ENCODE assay signal across 8 mouse cellular contexts in the genomic region with DNA sequence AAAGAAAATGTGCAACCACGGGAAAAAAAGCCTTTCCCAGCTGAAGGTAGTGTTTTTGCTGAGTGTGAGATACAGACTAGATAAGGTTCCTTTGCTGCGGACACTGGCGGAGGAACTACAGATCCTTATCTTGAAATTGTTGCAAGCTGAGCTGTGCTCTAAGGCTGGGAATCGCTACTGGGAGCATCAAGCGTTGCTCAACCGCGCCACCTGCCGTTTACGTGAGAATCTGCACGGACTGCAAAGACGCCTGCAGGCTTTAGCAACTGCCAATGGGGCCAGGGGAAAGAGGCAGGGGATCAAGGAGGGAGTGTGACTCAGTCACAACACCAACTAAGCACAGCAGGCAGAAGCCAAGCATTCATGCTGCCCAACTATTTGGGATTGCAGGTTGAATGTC.
A peak's percentile ranks its signal among the peaks of the same experiment; 100 is the strongest.
DNase-seq lines count a peak whose midpoint lies in the region; ATAC-seq lines count a peak whose summit lies in the region.

No protein-coding gene starts in this region.

- 0% methylated on average over 11 of the region's 11 CpGs for WGBS in embryonic facial prominence, embryonic 13.5 days
- under 1% methylated on average over 11 of the region's 11 CpGs for WGBS in heart, embryonic 11.5 days (ENCODE audit: insufficient replicate concordance)
- WGBS in kidney, embryonic 14.5 days: under 1% methylated on average over 11 of the region's 11 CpGs
- WGBS in liver, embryonic 11.5 days: 0% methylated on average over 11 of the region's 11 CpGs
- under 1% methylated on average over 11 of the region's 11 CpGs for WGBS in stomach, embryonic 14.5 days

- no peaks in the 10 kb centered on the region for H3K36me3 ChIP-seq in embryonic facial prominence, embryonic 13.5 days
- H3K36me3 ChIP-seq in heart, embryonic 11.5 days (ENCODE audit: control insufficient read depth, insufficient read depth, low read length): no peaks in the 10 kb centered on the region
- no peaks in the 10 kb centered on the region for H3K36me3 ChIP-seq in kidney, embryonic 14.5 days (ENCODE audit: control insufficient read depth, insufficient read depth, low read length)
- no peaks in the 10 kb centered on the region for H3K36me3 ChIP-seq in liver, embryonic 11.5 days (ENCODE audit: control insufficient read depth, insufficient read depth, low read length)
- H3K36me3 ChIP-seq in stomach, embryonic 14.5 days (ENCODE audit: control insufficient read depth, insufficient read depth, low read length): no peaks in the 10 kb centered on the region

- peak; percentile 82 for DNase-seq in 416B (ENCODE audit: low read depth)
- peak; percentile 87 for DNase-seq in adrenal gland, postnatal 25 days
- DNase-seq in liver, embryonic 11.5 days (ENCODE audit: low spot score): peak; percentile 71
- peak; percentile 89 for DNase-seq in neural tube, embryonic 10.5 days (ENCODE audit: extremely low spot score, low spot score)

- no peak for ATAC-seq in embryonic facial prominence, embryonic 13.5 days (ENCODE audit: insufficient number of reproducible peaks, insufficient read depth, low FRiP score, low TSS enrichment, low read depth)
- no peak for ATAC-seq in heart, embryonic 11.5 days (replicated peaks; ENCODE audit: insufficient number of reproducible peaks, low FRiP score, low TSS enrichment)
- peak; percentile 75 for ATAC-seq in kidney, embryonic 14.5 days (ENCODE audit: low FRiP score, low TSS enrichment)
- no peak; the same call in 1 of the 2 replicates for ATAC-seq in liver, embryonic 11.5 days (replicated peaks; ENCODE audit: low FRiP score)
- peak; percentile 56; the same call in 1 of the 2 replicates for ATAC-seq in stomach, embryonic 14.5 days (ENCODE audit: insufficient number of reproducible peaks, insufficient read depth, low FRiP score, low read depth)

- peak overlapping the region; percentile 37 for H3K4me2 ChIP-seq in embryonic facial prominence, embryonic 13.5 days
- peak overlapping the region; percentile 49 for H3K4me2 ChIP-seq in heart, embryonic 11.5 days
- no peak overlapping the region; the same call in 1 of the 2 replicates for H3K4me2 ChIP-seq in kidney, embryonic 14.5 days (replicated peaks; ENCODE audit: low read depth, low read length)
- peak overlapping the region; percentile 35; the same call in 1 of the 2 replicates for H3K4me2 ChIP-seq in liver, embryonic 11.5 days
- peak overlapping the region; percentile 22; the same call in 1 of the 2 replicates for H3K4me2 ChIP-seq in stomach, embryonic 14.5 days (replicated peaks; ENCODE audit: low read depth, low read length)

- H3K4me1 ChIP-seq in embryonic facial prominence, embryonic 13.5 days: peaks cover 11% of the 10 kb centered on the region; the same call in 1 of the 2 replicates
- H3K4me1 ChIP-seq in heart, embryonic 11.5 days (ENCODE audit: control insufficient read depth, insufficient read depth, low read length): peaks cover 7% of the 10 kb centered on the region; the same call in 1 of the 2 replicates
- H3K4me1 ChIP-seq in kidney, embryonic 14.5 days (ENCODE audit: control insufficient read depth, insufficient read depth, low read length): no peaks in the 10 kb centered on the region
- 0 out of 2 replicates have a peak, but pooled peaks cover under 1% of the 10 kb centered on the region for H3K4me1 ChIP-seq in liver, embryonic 11.5 days (replicated peaks; ENCODE audit: control insufficient read depth, insufficient read depth, low read length)
- H3K4me1 ChIP-seq in stomach, embryonic 14.5 days (ENCODE audit: control insufficient read depth, insufficient read depth, low read length): peaks cover under 1% of the 10 kb centered on the region; the same call in 1 of the 2 replicates

- H3K4me3 ChIP-seq in embryonic facial prominence, embryonic 13.5 days: no peak overlapping the region
- no peak overlapping the region for H3K4me3 ChIP-seq in heart, embryonic 11.5 days (ENCODE audit: low read depth, low read length)
- H3K4me3 ChIP-seq in kidney, embryonic 14.5 days (ENCODE audit: low read length): peak overlapping the region; percentile 6; the same call in 1 of the 2 replicates
- H3K4me3 ChIP-seq in liver, embryonic 11.5 days (ENCODE audit: low read depth, low read length): no peak overlapping the region
- H3K4me3 ChIP-seq in stomach, embryonic 14.5 days (ENCODE audit: low read depth, low read length): no peak overlapping the region

- H3K27me3 ChIP-seq in embryonic facial prominence, embryonic 13.5 days: peaks cover 8% of the 10 kb centered on the region; the same call in 1 of the 2 replicates
- H3K27me3 ChIP-seq in heart, embryonic 11.5 days (ENCODE audit: control insufficient read depth, insufficient read depth, low read length): no peaks in the 10 kb centered on the region
- H3K27me3 ChIP-seq in kidney, embryonic 14.5 days (ENCODE audit: control insufficient read depth, insufficient read depth, low read length): no peaks in the 10 kb centered on the region; the same call in 1 of the 2 replicates
- no peaks in the 10 kb centered on the region for H3K27me3 ChIP-seq in liver, embryonic 11.5 days (replicated peaks; ENCODE audit: control insufficient read depth, insufficient read depth, low read length)
- no peaks in the 10 kb centered on the region for H3K27me3 ChIP-seq in stomach, embryonic 14.5 days (ENCODE audit: control insufficient read depth, insufficient read depth, low read length)

- H3K27ac ChIP-seq in embryonic facial prominence, embryonic 13.5 days: no peak overlapping the region
- H3K27ac ChIP-seq in heart, embryonic 11.5 days (ENCODE audit: low read depth, low read length): no peak overlapping the region
- no peak overlapping the region for H3K27ac ChIP-seq in kidney, embryonic 14.5 days (ENCODE audit: low read depth, low read length)
- H3K27ac ChIP-seq in liver, embryonic 11.5 days (ENCODE audit: low read depth, low read length): no peak overlapping the region
- H3K27ac ChIP-seq in stomach, embryonic 14.5 days (ENCODE audit: low read length): no peak overlapping the region

- no peaks in the 10 kb centered on the region for H3K9me3 ChIP-seq in embryonic facial prominence, embryonic 13.5 days
- H3K9me3 ChIP-seq in heart, embryonic 11.5 days (replicated peaks; ENCODE audit: control insufficient read depth, low read length): no peaks in the 10 kb centered on the region
- no peaks in the 10 kb centered on the region for H3K9me3 ChIP-seq in kidney, embryonic 14.5 days (ENCODE audit: control insufficient read depth, low read length)
- no peaks in the 10 kb centered on the region for H3K9me3 ChIP-seq in liver, embryonic 11.5 days (ENCODE audit: control insufficient read depth, low read length)
- H3K9me3 ChIP-seq in stomach, embryonic 14.5 days (ENCODE audit: control insufficient read depth, low read depth, low read length): no peaks in the 10 kb centered on the region

- H3K9ac ChIP-seq in embryonic facial prominence, embryonic 13.5 days: no peak overlapping the region
- no peak overlapping the region for H3K9ac ChIP-seq in heart, embryonic 11.5 days (ENCODE audit: low read depth, low read length)
- H3K9ac ChIP-seq in kidney, embryonic 14.5 days (ENCODE audit: low read depth, low read length): no peak overlapping the region
- H3K9ac ChIP-seq in liver, embryonic 11.5 days (ENCODE audit: low read depth, low read length): no peak overlapping the region
- H3K9ac ChIP-seq in stomach, embryonic 14.5 days (replicated peaks; ENCODE audit: low read depth, low read length): no peak overlapping the region

Comparison
In these comparisons a context has a peak if more than half of its experiments do, and no peak if none do; other contexts are left out.
1. ATAC-seq: peak in kidney, embryonic 14.5 days (single experiment) and stomach, embryonic 14.5 days (single experiment); none in embryonic facial prominence, embryonic 13.5 days (single experiment), heart, embryonic 11.5 days (single experiment) and liver, embryonic 11.5 days (single experiment).
2. Peak in every context shown above with its lines, with median percentiles within 50 percentile points of each other: DNase-seq.